Mouse (Mus musculus) erythroblast, embryonic 14.5 days (primary cell): ENCODE results near the gene Kcnj3. TPM values are rescaled to one million over a fixed set of nuclear protein-coding genes. Genes with fewer than 3 reads are reported as not detected.

Experiments used
- H3K27me3 ChIP-seq: 2 replicates; pipeline ENCODE4 v1.6.1; 2012; ENCODE audit warnings: inconsistent platforms; ENCODE audit not compliant: control insufficient read depth
- H3K36me3 ChIP-seq: 2 replicates; pipeline ENCODE4 v1.6.1; 2012; ENCODE audit warnings: mild to moderate bottlenecking, inconsistent platforms; ENCODE audit not compliant: control insufficient read depth
- H3K4me1 ChIP-seq: 2 replicates; pipeline ENCODE4 v1.6.1; 2012; ENCODE audit warnings: inconsistent platforms; ENCODE audit not compliant: control insufficient read depth
- H3K4me3 ChIP-seq: replicated peaks from 2 replicates; pipeline ENCODE3; 2012; ENCODE audit warnings: moderate library complexity, mild to moderate bottlenecking, inconsistent platforms
- H3K9me3 ChIP-seq: 2 replicates; pipeline ENCODE4 v1.6.1; 2012; ENCODE audit warnings: low read length, inconsistent platforms, mixed read lengths; ENCODE audit not compliant: control insufficient read depth
- GATA1 ChIP-seq: IDR thresholded peaks from 2 replicates; pipeline ENCODE4 v1.6.1; 2012; ENCODE audit warnings: low read length, inconsistent platforms, mixed read lengths
- TAL1 ChIP-seq: IDR thresholded peaks from 3 replicates; pipeline ENCODE4 v1.6.1; 2012; ENCODE audit warnings: low read length, inconsistent platforms, mixed read lengths
- polyA plus RNA-seq: library from polyadenylated mRNA; stranded (reverse); fragments of >175 nt; gene quantifications from 2 replicates; pipeline ENCODE4 v1.2.3, GENCODE M21; 2012

Gene Kcnj3
- polyA plus RNA-seq, 1 experiment, result 0.01 TPM

DNA sequence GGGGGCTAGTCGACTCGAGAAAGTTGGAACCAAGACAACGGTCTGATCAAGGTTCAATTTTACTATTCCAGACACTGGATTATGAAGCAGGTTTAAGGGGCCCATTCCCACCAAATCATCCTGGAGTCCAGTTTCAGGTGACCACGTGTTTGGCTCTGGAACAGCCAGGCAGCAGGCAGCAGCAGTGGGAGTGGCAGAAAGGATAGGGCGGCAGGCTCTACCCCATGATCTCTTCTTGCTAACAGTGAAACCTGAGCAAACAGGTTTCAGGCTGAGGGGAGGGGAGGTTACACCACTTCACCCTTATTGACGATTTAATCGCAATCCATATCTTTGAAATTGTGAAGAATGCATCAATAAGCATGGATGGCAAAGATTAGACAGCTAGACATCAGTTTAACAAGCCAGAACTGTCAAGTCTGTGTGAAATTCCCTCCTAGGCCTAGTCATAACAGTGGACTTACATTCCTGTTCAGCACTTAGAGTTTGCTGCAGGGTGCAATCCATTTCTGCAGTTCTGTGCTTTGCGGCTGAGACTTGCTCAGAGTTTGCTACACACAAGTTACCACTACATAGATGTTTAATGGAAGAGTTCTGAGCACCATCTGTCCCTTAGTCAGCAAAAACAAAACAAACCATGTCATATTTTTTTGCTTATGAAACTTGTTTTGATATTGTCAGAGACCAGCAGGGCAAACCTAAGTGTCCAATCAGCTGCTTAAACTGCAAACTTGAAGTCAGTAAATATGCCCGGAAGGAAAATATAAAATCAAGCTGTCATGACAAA lies 67.8 kb downstream of the Kcnj3 start:
- Histone ChIP-seq H3K4me1 (no peaks in the 10 kb centered on the region), H3K9me3 (no peaks in the 10 kb centered on the region), H3K27me3 (no peaks in the 10 kb centered on the region), H3K4me3 (no peak overlapping the region), H3K36me3 (no peaks in the 10 kb centered on the region)
- no peak for TF ChIP-seq TAL1
- no peak for TF ChIP-seq GATA1

DNA sequence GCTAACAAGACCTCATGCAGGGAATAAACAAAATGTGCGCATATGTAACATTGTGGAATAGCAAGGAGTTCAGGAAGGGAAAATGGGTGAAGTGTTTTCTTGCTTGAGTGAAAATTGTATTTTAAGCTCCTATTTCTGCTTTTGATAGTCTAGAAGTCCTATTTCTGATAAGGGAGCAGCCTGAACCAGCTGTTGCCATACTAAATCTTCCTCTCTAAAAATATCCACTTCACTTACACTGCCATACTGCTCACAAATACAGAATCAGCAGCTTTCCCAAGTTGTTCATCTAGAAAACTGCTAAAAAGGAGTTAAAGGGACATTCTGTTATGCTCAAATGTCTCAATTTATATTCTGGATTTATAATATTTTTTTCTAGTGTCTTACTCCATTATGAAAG lies 69.9 kb downstream of the Kcnj3 start:
- H3K27me3 ChIP-seq, result no peaks in the 10 kb centered on the region
- no peaks in the 10 kb centered on the region for H3K36me3 ChIP-seq
- H3K4me3 ChIP-seq, result no peak overlapping the region
- H3K4me1 ChIP-seq, result no peaks in the 10 kb centered on the region
- TF ChIP-seq GATA1, result no peak
- TF ChIP-seq TAL1, result no peak
- H3K9me3 ChIP-seq, result no peaks in the 10 kb centered on the region

DNA sequence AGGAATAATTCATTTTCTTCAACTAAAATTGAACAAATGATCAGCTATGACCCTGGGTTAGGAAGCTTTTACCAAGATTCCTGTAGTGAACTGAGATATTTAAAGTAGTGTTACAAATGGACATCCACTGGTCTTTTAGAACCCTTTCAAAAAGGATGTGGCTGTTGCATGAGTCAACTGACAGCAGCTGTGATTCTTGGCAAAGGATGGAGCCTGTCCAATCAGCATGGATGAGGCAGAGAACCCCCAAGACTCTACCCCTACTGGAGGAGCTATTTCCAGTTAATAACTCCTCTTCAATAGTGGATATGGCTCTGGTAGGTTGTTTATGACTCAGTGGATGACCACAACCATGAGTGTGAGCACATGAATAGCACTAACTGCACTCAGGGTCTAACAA lies 81.5 kb downstream of the Kcnj3 start:
- Histone ChIP-seq H3K9me3 (no peaks in the 10 kb centered on the region), H3K4me3 (no peak overlapping the region), H3K36me3 (no peaks in the 10 kb centered on the region), H3K4me1 (no peaks in the 10 kb centered on the region), H3K27me3 (no peaks in the 10 kb centered on the region)
- no peak for TF ChIP-seq TAL1
- no peak for TF ChIP-seq GATA1

GRCm38 (mm10) chr2:55532738-55533491 lies 97.1 kb downstream of the Kcnj3 start:
- no peak for TF ChIP-seq GATA1
- no peak for TF ChIP-seq TAL1
- Histone ChIP-seq H3K4me3 (no peak overlapping the region), H3K27me3 (no peaks in the 10 kb centered on the region)

DNA sequence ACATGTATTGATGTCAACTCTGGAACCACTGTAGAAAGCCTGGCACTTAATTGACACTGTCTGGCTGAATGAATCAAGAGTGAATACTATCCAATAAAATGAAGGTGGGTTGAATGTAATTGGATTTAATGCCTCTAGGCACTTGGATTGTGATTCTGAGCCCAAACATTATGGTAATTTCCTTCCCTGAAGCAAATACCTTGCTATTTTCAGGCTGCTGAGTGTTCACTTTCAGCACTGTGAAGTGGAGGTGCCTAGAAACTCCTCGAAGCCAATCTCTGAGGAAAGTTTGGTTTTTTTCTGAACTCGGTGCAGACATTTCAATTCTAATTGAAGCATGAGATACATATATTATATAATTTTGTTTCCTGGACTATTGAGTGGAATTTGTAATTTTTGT lies 99.2 kb downstream of the Kcnj3 start:
- Histone ChIP-seq H3K9me3 (no peaks in the 10 kb centered on the region), H3K4me1 (no peaks in the 10 kb centered on the region), H3K4me3 (no peak overlapping the region), H3K27me3 (no peaks in the 10 kb centered on the region), H3K36me3 (no peaks in the 10 kb centered on the region)
- TF ChIP-seq TAL1, result no peak
- TF ChIP-seq GATA1, result no peak

More at GRCm38 (mm10) chr2:55532738-55533491, 97.1 kb downstream of the Kcnj3 start:
- Histone ChIP-seq H3K4me1 (no peaks in the 10 kb centered on the region), H3K36me3 (no peaks in the 10 kb centered on the region), H3K9me3 (no peaks in the 10 kb centered on the region)

DNA sequence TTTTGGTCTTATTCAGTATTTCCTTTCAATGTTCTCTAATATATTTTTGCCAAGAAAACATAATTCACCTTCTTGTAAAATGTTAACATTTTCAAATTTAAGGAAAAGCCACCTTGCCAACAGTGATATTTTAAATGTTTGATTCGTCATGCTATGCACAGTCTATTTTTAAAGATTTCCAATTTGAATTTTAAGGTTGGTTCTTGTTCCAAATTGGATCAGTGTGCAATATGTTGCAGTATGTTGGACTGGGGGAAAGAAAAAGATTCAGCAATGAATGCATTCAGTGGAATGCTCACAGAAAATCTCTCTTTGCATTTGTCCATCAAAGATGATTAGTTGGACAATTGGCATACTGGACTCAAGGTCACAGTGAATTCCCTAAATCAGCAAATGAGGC lies 99.7 kb downstream of the Kcnj3 start:
- H3K4me1 ChIP-seq, result no peaks in the 10 kb centered on the region
- H3K36me3 ChIP-seq, result no peaks in the 10 kb centered on the region
- H3K27me3 ChIP-seq, result no peaks in the 10 kb centered on the region
- no peak overlapping the region for H3K4me3 ChIP-seq
- no peak for TF ChIP-seq GATA1
- no peak for TF ChIP-seq TAL1
- H3K9me3 ChIP-seq, result no peaks in the 10 kb centered on the region

- Histone ChIP-seq H3K36me3 (no peaks in the 10 kb centered on the region), H3K4me1 (no peaks in the 10 kb centered on the region), H3K4me3 (no peak overlapping the region), H3K27me3 (no peaks in the 10 kb centered on the region), H3K9me3 (no peaks in the 10 kb centered on the region)
- TF ChIP-seq GATA1 (no peak), TAL1 (no peak)
Observed at GRCm38 (mm10) chr2:55547612-55548011, 111.8 kb downstream of the Kcnj3 start.

GRCm38 (mm10) chr2:55558368-55558985 lies 122.7 kb downstream of the Kcnj3 start:
- Histone ChIP-seq H3K4me3 (no peak overlapping the region), H3K9me3 (no peaks in the 10 kb centered on the region), H3K4me1 (no peaks in the 10 kb centered on the region), H3K27me3 (no peaks in the 10 kb centered on the region), H3K36me3 (no peaks in the 10 kb centered on the region)
- TF ChIP-seq TAL1 (no peak), GATA1 (no peak)

- Histone ChIP-seq H3K9me3 (no peaks in the 10 kb centered on the region), H3K27me3 (no peaks in the 10 kb centered on the region), H3K4me1 (no peaks in the 10 kb centered on the region), H3K36me3 (no peaks in the 10 kb centered on the region), H3K4me3 (no peak overlapping the region)
- TF ChIP-seq GATA1, result no peak
- TF ChIP-seq TAL1, result no peak
Observed at GRCm38 (mm10) chr2:55569291-55569690, 133.5 kb downstream of the Kcnj3 start.
